Mouse (Mus musculus) T-cell, adult 2 months (primary cell): ENCODE data around the gene Cfap46.
A peak's percentile ranks its signal among the peaks of the same experiment; 100 is the strongest.
"Not testable (repeated sequence)": the region's sequence is repeated elsewhere in the genome, so short reads cannot be mapped to it uniquely, and the experiment has no call there.

Experiments used
- DNase-seq: peaks from one replicate; pipeline ENCODE4 v3.0.0; 2022; ENCODE audit warnings: low spot score

The Cfap46 gene

GRCm38 (mm10) chr7:139663318-139663717, 20.3 kb downstream of the Cfap46 start:
- DNase-seq: no peak

DNA sequence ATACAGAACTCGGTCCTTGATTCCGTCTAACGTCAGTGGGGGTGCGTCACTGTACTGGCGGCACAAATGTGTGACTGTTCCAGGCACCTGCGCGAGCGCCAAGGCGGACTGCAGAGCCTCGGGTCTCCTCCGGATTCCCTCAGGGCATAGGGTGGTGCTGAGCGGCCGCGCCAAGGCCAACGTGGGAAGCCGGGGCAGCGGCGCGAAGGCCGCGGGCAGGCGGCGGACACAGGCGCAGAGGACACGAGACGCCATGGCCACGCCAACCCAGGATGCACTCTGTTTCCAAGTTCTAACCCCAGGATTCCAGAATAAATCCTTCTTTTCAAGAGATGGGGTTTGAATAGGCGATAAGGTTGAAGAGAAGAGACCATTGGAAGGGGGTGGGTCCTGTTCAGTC, 23.7 kb downstream of the Cfap46 start:
- not testable (repeated sequence) for DNase-seq

- no peak for DNase-seq
Measured at GRCm38 (mm10) chr7:139649698-139650097, 33.9 kb downstream of the Cfap46 start.

DNA sequence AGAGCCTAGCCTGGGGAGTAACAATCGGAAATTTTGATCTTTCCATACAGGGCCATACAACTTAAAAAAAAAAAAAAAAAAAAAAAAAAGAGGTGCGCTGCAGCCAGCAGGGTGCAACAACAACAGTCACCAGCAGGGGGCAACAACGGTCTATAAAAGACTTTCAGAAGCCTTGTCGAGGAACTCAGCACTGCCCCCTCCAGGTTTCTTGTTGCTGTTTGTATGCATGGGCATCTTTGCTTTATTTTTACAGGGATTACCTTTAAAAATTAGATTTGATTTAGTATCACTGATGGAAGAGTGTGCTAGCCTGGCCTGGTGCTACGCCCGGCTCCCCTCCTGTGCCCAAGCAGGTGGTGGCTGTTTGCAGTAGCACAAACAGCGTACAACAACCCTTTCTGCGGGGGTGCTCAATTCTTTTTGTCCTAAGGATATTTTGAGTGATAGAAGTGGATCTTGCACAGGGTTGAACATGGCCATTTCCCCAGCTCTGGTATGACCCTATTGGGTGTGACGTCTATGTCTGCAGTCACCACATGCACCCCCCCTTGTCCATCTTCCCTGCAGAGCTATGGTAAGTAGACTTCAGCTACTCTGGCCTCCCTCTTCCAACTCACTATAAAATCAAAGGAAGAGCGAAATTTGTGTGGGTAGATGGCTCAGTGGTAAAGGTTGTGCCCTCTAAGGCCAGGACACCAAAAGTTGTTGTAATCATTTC, 35.4 kb downstream of the Cfap46 start:
- peak; percentile 81 for DNase-seq

DNA sequence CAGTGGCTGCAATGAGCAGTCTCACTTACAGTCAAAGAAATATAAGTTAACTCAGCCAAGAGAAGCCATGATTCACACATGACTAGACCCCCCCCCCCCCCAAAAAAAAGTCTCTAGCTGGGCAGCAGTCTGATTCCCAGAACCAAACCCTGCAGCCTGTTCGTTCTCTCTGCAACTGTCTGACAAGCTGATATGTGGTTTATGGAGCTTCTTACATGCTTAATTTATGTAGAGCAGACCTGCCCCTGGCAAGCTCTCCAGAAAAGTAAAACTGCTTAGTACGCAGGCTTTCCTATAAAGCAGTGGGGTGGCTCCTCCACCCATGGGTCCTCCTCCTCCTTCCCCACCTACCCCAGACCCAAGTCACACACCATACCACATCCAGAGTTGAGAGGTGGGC, 50.2 kb downstream of the Cfap46 start:
- DNase-seq: no peak

DNA sequence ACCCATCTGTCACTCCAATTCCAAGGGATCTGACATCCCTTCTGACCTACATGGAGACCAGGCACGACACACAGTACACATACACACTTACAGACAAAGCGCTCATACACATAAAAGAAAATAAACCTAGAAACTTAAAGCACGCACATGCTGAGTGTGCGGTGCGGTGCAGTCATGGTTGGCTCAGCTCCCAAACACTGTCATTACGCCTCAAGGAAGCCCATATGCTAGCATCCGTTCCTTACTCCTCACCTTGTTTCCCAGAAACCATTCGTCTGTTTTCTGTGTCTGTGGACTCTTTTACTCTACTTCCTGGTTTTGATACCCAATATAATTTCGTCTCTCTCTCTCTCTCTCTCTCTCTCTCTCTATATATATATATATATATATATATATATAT, 58.5 kb downstream of the Cfap46 start:
- DNase-seq: no peak

DNA sequence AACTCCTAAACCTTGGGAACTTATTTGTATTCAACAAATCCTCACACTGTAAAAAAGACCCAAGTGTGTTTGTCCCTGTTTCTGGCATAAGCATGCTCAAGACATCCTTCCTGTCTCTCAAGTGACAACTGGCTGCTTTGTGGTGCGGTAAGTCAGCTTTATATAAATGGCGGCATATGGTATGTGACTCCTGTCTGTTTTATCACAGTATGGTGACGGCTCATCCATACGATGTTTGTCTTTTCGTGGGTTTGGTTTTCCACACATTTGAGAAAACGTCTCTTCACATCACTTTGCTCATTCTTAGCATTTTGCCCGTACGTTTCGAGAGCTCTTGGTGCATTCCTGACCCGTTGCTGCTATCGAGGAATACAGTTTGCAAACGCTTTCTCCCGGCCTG, 61.0 kb downstream of the Cfap46 start:
- no peak for DNase-seq

GRCm38 (mm10) chr7:139615767-139616766, 67.5 kb downstream of the Cfap46 start:
- peak; percentile 6 for DNase-seq

DNA sequence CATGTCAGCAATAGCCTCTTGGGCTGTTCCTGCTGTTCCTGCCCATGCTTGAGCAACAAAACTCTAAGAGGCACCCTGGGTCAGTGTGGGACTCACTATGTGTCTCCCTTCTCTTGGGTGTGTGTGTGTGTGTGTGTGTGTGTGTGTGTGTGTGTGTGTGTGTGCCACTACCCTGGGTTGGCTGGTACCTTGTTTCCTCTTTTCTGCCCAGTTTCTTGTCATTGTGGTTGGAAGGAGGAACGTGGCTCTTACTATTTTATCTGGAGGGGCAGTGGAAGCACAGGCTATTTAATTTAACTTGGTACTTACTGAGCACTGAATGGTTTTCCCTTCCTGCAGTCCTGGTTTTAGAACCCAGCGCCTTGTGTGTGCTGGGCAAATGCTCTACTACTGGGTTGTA, 73.3 kb downstream of the Cfap46 start:
- no peak for DNase-seq

- no peak for DNase-seq
Measured at GRCm38 (mm10) chr7:139595862-139596261, 87.8 kb downstream of the Cfap46 start.

GRCm38 (mm10) chr7:139595311-139595710, 88.3 kb downstream of the Cfap46 start:
- no peak for DNase-seq

DNA sequence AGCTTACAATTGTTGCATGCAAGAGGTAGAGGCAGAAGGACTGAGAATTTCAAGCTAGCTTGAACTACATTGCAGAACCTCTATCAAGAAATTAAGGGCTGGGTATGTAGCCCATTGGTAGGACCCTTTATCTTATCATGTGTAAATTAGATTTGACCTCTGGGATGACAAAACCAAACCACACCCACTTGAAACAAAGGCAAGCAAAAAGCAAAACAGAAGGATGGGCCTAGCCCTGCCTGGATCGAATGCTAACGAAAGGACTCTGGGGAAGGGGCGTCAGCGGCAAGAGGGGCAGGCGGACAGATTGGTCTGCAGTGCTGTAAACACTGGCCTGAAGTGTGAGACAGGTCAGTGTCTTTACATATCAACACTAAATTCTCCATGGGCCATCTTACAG, 92.3 kb downstream of the Cfap46 start:
- no peak for DNase-seq

DNA sequence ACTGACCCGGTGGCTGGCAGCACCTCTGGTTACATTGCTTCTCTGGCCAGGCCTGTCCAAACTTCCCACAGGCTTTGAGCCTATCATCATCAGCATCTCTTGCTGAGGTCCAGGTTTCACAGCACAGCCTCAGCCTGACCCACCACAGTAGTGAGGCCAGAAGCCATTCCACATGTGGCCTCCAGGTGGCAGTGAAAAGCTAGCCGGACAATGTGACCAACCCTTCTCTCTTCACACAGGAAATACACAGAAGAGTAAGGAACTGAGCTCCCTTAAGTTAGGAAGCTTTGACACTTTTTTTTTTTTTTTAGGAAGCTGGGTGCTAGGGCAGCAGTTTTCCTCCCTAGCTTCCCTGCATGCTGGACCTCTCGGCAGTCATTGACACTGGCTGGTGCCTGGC, 93.3 kb downstream of the Cfap46 start:
- DNase-seq: no peak

GRCm38 (mm10) chr7:139587919-139588318, 95.7 kb downstream of the Cfap46 start:
- DNase-seq: no peak

- no peak for DNase-seq
Measured at GRCm38 (mm10) chr7:139585183-139585821, 98.3 kb downstream of the Cfap46 start.

DNA sequence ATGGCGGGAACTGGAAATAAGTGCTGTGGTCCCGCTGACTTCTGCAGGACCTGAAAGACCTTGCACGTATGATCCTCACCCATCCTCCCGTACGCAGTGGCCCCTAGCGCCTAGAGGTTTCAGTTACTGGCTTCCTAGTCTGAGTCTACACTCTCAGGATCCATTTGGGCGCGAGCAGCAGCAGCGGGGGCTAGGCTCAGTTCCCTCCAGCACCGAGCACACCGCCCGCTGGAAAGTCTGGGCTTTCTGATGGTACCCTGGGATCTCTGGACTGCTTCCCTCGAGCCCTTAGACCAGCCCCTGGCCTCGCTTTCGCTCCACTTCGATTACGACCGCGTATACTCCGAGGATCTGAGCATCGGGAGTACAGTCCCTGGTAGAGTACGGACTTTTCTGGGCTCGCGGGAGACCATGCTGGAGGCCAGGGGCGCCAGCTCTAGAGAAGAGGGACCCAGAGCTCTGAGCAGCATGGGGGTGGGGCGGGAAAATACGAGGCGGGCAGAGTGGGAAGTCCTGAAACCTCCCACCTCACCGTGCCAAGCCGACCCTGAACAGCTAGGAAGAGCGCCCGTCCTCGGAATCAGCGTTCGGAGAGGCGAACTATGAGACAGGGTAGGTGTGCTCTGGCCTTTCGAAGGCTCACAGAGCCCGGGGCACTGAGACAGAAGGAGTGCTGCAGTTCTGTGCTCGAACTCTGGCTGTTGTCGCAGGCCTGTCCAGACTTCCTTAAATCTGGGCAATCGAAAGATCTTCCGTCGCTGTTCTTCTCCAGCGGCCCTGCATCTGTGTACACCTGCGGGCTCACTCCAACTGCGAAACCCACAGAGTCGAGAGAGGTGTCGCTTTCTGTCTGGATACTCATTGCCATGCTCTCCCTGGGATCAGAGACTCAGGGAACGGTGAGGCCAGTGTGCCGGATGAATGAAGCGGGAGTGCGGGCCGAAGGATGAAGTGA, 99.1 kb downstream of the Cfap46 start:
- DNase-seq: no peak

GRCm38 (mm10) chr7:139583094-139583737, 100.4 kb downstream of the Cfap46 start:
- no peak for DNase-seq

DNA sequence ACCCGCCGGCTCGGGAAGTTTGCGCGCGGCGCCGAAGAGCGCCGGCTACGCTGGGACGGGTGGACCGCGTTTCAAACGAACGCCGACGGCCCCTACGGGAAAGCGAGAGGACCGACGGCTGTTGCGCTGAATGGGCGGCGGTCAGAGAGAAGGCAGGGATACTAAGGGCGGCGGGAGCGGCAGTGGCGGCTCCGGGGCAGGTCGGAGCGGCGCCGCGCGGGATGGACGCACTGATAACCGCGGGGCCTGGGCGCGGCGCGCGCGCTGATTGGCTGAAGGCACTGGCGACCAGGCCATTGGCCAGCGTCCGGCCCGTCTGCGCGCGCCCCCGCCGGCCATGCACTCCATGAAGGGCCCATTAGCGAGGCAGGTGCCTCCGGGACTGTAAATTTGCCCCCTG, 101.0 kb downstream of the Cfap46 start, which contains the start of gene Nkx6-2:
Gene Nkx6-2 (minus strand): TSS at position 203 of the 400 bp plus-strand sequence.
- no peak for DNase-seq

DNA sequence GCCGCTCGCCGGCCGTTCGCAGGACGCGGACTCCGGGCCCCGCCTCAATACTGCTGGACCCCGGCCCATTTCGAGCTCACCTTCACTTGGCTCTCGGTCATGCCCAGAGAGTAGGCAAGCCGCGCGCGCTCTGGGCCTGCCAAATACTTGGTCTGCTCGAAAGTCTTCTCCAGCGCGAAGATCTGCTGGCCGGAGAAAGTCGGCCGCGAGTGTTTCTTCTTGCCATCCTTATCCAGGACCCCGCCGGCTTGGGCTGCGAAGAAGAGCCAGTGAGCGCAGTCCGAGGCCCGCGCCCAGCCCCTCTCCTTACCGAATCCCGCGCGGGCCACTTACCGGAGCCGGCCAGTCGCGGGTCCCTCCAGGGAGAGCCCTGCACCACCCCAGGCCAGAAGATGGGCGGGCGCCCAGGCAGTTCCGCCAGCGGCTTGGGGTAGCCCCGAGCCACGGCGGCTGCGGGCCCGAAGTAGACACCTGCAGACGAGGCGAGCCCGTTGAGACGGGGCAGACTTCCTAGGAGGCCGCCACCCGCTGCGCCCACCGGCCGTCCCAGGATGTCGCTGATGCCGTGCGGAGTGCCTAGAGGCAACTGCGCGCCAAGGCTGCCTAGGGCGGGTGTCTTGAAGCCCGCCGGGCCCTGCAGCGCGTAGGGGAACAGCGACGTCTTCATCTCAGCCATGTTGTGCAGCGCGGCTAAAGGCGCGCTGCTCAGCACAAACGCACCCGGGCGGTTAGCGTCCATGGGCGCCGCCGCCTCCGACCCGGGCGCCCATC, 101.6 kb downstream of the Cfap46 start:
- no peak for DNase-seq
